12 mouse cellular contexts compared by ENCODE assay signal in genomic region chr10:83934498-83934897, GRCm38 (mm10).
DNase-seq lines count a peak whose midpoint lies in the region; ATAC-seq and TF ChIP-seq lines count a peak whose summit lies in the region.
"Had no signal": no experiment of that assay in that cellular context is flagged by ENCODE, and none has a peak within 500 bp of the region (broad histone marks: within the 10 kb centered on the region; RNA-seq: fewer than 3 reads in every experiment).

No protein-coding gene starts in this region.

- no peaks in the 10 kb centered on the region for H3K36me3 ChIP-seq in E14TG2a.4 (ENCODE audit: insufficient read depth, low read length)
- H3K36me3 ChIP-seq in kidney, embryonic 14.5 days (ENCODE audit: control insufficient read depth, insufficient read depth, low read length): no peaks in the 10 kb centered on the region
- no peaks in the 10 kb centered on the region for H3K36me3 ChIP-seq in forebrain, embryonic 12.5 days (replicated peaks)
- H3K36me3 ChIP-seq: embryonic facial prominence, embryonic 15.5 days had no signal

- no peak overlapping the region for H3K4me2 ChIP-seq in kidney, embryonic 14.5 days (replicated peaks; ENCODE audit: low read depth, low read length)
- no peak overlapping the region for H3K4me2 ChIP-seq in forebrain, embryonic 12.5 days
- H3K4me2 ChIP-seq: embryonic facial prominence, embryonic 15.5 days had no signal

- peak; percentile 66 for TF ChIP-seq CTCF in layer of hippocampus, adult 2 months (conservative IDR thresholded peaks at IDR 0.05)
- peak; percentile 17; the same call in 1 of the 2 replicates for TF ChIP-seq CTCF in E14TG2a.4 (conservative IDR thresholded peaks at IDR 0.05; ENCODE audit: low read length)

- 0 out of 2 replicates have a peak, but pooled peaks cover 2% of the 10 kb centered on the region for H3K4me1 ChIP-seq in E14TG2a.4 (replicated peaks; ENCODE audit: low read depth, low read length)
- no peaks in the 10 kb centered on the region for H3K4me1 ChIP-seq in kidney, embryonic 14.5 days (ENCODE audit: control insufficient read depth, insufficient read depth, low read length)
- no peaks in the 10 kb centered on the region for H3K4me1 ChIP-seq in forebrain, embryonic 12.5 days
- H3K4me1 ChIP-seq: embryonic facial prominence, embryonic 15.5 days had no signal

- H3K27me3 ChIP-seq in E14TG2a.4 (ENCODE audit: insufficient read depth, low read length): no peaks in the 10 kb centered on the region
- H3K27me3 ChIP-seq in kidney, embryonic 14.5 days (ENCODE audit: control insufficient read depth, insufficient read depth, low read length): no peaks in the 10 kb centered on the region
- no peaks in the 10 kb centered on the region for H3K27me3 ChIP-seq in forebrain, embryonic 12.5 days
- H3K27me3 ChIP-seq: embryonic facial prominence, embryonic 15.5 days had no signal

- no peak overlapping the region for H3K27ac ChIP-seq in layer of hippocampus, adult 2 months
- no peak overlapping the region for H3K27ac ChIP-seq in kidney, embryonic 14.5 days (ENCODE audit: low read depth, low read length)
- no peak overlapping the region for H3K27ac ChIP-seq in forebrain, embryonic 12.5 days
- H3K27ac ChIP-seq: embryonic facial prominence, embryonic 15.5 days; macrophage had no signal

- WGBS in kidney, embryonic 14.5 days: 42% methylated on average over 3 of the region's 3 CpGs
- WGBS in forebrain, embryonic 12.5 days: 65% methylated on average over 3 of the region's 3 CpGs

- no peak overlapping the region for H3K9ac ChIP-seq in kidney, embryonic 14.5 days (ENCODE audit: low read depth, low read length)
- H3K9ac ChIP-seq in forebrain, embryonic 12.5 days: no peak overlapping the region
- H3K9ac ChIP-seq: embryonic facial prominence, embryonic 15.5 days had no signal

- DNase-seq in adrenal gland, adult 8-10 months: peak; percentile 6
- DNase-seq in adrenal gland, postnatal 25 days: no peak
- DNase-seq in layer of hippocampus, adult 2 months (ENCODE audit: low spot score in 2 of 2): no peak
- DNase-seq in layer of hippocampus, adult 9-10 months (ENCODE audit: low spot score): no peak
- no peak for DNase-seq in layer of hippocampus, adult 18-20 months (ENCODE audit: low spot score in 2 of 2)
- DNase-seq: cerebellum, postnatal 14 days; thymus, adult 2 months had no signal

- H3K4me3 ChIP-seq in layer of hippocampus, adult 2 months: no peak overlapping the region
- no peak overlapping the region for H3K4me3 ChIP-seq in E14TG2a.4 (replicated peaks; ENCODE audit: low read length)
- H3K4me3 ChIP-seq in kidney, embryonic 14.5 days (ENCODE audit: low read length): no peak overlapping the region
- H3K4me3 ChIP-seq in forebrain, embryonic 12.5 days (replicated peaks): no peak overlapping the region
- H3K4me3 ChIP-seq: embryonic facial prominence, embryonic 15.5 days had no signal

- H3K9me3 ChIP-seq in E14TG2a.4 (ENCODE audit: low read length): no peaks in the 10 kb centered on the region
- no peaks in the 10 kb centered on the region for H3K9me3 ChIP-seq in kidney, embryonic 14.5 days (ENCODE audit: control insufficient read depth, low read length)
- no peaks in the 10 kb centered on the region for H3K9me3 ChIP-seq in forebrain, embryonic 12.5 days
- H3K9me3 ChIP-seq: embryonic facial prominence, embryonic 15.5 days had no signal

- peak; percentile 72 for ATAC-seq in kidney, embryonic 14.5 days (ENCODE audit: low FRiP score, low TSS enrichment)
- ATAC-seq in forebrain, embryonic 12.5 days (ENCODE audit: low FRiP score): no peak
